Mouse (Mus musculus): ENCODE results near the gene Ctdsp1. TPM values are rescaled to one million over a fixed set of nuclear protein-coding genes. Genes with fewer than 3 reads are reported as not detected.

The Ctdsp1 gene
- 100 to 1,000 TPM; 107 to 116 TPM for total RNA-seq (2021)
- long read RNA-seq, experiment 1, partial matches to known transcripts = 21 of 24 reads
- long read RNA-seq, experiment 1, other reads (novel, unspliced or antisense) = 1 of 24 reads
- long read RNA-seq, experiment 2, partial matches to known transcripts = 0 of 16 reads
- long read RNA-seq, experiment 2, other reads (novel, unspliced or antisense) = 14 of 16 reads

DNA sequence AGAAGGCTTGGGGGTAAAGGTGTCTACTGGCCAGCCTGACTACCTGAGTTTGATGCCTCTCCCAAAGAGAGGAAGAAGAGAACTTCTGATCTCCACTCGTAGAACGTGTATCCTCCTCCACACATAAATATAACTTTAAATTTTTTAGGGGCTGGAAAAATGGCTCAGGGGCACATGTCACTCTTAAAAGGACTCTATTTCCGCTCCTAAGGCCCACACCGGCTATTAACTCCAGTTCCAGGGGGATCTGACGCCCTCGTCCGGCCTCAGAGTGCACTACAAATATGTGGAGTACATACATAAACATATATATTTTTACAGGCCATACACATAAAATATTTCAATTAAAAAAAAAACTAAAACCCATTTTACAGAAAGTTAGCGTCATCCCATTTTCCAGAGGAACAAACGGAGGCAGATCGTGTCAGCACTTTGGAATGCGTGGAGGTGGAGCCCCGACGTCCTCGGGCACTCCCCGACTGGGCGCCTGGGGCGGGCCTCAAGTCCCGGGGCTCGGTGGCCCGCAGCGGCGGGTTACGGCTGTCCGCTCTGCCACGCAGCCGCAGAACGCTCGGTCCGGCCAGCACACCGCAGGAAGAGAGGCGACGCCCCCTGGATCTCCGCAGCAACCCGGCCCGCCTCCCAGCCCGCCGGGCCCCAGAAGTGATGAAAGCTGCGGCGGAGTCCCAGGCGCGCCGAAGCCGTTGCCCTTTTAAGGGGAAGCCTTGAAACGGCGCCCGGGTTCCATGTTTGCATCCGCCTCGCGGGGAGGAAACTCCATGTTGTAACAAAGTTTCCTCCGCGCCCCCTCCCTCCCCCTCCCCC lies at the start of gene Ctdsp1:
Ctdsp1 (plus strand) TSS at position 586 of the 825 bp plus-strand sequence.
- DNase-seq = peak; percentile 99

DNA sequence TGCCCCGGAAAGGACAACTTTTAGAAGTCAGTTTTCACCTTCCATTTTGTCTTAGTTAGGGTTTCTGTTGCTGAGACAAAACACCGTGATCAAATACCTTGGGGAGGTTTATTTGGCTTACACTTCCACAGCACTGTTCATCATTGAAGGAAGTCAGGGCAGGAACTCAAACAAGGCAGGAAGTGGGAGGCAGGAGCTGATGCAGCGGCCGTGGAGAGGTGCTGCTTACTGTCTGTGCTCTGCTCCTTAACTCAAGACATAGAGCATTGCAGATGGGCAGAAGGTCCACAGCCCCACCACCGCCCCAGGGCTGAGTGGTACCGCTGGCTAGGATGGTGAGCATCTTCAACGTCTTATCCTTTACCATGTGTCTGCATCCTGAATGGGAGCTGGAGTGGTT lies 49.4 kb upstream of the Ctdsp1 start:
- DNase-seq = no peak

DNA sequence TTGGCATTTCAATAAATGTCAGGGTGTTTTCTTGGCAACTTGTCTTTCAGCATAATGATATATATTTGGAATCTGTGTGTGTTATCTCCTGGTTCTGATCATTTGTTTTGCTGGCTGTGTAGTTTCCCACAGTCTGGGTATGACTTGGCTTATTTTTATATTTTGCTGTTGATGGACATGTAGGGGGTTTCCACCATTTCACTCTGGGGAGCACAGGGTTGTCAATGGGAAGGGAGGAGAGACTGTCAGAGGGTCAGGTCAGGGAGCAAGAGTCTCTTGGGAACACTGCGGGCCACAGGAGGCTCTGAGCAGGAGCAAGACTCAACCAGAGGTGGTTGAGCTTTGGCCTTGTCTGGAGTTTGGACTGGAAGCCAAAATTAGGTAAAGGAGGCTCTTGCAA lies 49.0 kb upstream of the Ctdsp1 start:
- DNase-seq = no peak

DNA sequence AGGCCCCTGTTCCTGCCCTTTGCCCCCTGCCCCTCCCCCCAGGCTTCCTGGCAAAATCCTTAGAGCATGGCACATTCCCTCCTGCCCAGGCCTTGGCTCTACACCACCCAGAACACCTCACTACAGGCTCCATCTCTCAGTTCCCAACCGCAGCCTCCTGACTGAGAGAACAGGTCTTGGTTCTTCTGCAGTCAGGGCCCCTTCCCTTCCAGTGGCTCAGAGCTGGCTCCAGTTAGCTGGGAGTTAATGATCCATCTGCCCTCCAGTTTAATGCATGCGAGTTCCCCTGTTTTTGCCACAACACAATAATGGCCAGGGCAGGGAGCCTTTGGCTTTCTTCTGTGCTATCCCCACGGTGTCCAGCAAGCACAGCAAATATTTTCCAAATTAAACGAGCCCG lies 48.1 kb upstream of the Ctdsp1 start:
- DNase-seq = no peak

DNA sequence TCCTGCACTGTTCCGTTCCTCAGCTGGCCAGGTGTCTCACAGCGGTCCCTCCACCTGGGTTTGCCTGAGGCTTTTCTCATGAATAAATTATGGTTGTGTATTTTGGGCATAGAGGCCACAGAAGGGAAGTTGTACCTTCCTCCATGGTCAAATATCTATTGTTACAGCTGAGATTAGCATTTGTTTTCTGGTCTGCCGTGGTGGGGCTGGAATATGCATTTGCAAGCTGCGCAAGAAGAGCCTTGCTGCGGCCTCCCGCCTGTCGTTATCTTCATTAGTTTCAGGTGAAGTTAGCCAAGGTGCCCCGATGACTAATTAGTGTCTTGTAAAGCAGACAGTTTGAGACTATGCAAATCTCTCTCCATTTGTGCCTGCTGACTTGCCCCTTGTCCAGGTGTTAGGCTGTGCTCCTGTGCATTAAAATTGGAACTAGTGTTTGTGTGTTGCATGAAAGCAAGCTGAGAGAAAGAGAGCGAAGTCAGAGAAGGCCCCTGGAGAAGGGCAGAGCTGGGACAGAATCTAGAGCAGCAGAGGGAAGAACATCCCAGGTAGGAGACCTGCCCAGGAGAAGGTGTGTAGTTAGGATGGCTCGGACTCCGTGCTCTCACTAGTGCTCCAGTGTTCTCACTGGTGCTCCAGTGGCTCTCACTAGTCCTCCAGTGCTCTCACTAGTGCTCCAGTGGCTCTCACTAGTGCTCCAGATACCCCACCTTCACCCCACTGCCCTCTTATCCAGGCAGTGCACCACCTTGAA lies 47.0 kb upstream of the Ctdsp1 start:
- no peak for DNase-seq

DNA sequence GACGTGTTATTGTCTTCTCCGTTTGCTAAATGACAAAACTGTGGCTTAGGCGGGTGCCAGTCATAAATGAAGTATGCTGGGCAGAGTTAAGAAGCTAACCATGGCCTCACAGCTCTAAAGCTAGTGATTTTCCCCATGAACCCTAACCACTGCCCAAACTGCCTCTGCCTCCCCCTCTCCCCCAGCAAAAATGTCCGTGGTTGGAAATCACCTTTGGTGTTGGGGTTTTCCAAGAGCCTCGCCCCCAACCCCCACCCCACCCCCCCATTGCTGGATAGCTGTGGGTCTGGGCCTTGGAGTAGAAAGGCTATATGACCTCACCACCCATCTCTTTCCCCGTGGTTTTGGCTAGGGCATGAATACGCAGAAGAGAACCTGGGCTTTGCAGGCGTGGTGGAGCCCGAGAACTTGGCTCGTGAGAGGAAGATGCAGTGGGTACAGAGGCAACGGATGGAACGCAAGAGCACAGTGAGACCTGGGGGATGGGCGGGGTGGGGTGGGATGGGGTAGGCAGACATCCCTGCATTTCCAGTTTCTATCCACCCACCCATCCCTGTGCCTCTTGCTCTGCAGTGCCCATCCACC lies 40.0 kb upstream of the Ctdsp1 start:
- no peak for DNase-seq

DNA sequence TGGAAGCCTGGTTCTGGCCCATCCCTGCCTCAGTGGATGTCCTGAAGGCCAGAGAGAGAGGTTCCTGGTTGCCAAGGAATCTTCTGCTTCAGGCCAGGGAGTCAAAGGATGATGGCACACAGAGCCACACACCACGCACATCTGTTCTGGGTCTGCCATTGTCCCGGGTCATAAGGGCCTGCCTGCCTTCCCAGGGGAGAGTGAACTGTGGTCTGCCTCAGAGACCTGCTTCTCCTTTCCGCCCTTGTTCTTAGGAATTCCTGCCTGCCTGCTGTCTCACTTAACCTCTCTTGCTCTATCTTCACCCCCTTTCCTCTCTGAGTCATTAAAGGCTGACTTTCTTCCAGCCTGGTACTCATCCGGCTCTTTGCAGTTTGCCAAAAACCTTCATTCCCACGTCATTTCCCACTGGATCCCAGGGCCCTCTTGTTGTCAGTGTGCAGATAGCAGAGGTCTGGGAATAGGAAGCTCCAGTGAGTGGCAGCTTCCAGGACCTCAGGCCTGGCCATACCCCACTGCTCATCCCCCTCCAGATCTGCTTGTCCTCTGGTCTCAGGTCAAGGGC lies 38.7 kb upstream of the Ctdsp1 start:
- peak in 1 of 2 experiments; percentile 37 for DNase-seq

DNA sequence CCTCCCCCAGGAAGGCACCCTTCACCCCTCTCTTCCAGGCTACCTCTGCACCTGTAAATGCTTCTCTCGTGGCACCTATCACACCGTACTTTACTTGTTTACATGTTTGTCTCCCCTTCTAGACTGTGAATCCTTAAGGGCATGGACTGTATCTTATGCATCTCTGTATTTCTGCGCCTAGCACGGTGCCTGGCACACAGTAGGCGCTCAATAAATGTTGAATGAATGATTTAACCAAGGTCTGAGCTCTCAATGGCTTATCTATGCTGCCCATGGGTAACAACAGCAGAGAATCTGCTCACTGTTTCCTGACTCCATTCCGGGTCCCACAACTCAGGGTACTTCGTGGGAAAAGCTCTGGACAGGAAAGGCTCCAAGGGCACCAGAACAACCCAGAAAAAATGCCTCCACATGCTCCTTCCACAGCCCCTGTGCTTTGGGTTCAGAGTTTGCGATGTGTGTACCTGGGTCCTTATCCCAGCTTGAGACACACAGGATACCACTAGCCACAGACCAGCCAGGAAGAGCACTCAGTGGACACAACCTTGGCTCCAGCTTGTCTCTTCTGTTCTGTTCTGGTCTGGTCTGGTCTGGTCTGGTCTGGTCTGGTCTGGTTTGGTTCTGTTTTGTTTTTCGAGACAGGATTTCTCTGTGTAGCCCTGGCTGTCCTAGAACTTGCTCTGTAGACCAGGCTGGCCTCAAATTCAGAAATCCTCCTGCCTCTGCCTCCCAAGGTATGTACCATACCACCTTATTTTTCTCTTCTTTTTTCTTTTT lies 37.7 kb upstream of the Ctdsp1 start:
- no peak for DNase-seq

DNA sequence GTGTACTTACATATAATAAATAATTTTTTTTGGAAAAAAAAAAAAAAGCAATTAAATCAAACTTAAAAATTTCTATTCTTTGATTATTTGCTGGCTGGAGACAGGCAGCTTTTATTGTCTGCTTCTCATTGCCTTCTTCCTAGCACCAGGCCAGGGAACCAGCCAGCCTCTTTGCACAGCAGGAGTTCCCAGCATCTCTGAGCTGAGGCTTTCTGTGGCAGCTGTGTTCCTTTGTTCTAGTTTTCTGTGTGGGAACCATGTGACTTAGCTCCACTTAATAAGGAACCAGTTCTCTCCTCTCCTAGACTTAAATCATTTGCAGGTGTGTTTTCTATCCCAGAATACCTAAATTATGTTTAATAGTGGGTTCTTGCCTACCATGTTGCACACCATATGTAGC lies 33.8 kb upstream of the Ctdsp1 start:
- DNase-seq = no peak

DNA sequence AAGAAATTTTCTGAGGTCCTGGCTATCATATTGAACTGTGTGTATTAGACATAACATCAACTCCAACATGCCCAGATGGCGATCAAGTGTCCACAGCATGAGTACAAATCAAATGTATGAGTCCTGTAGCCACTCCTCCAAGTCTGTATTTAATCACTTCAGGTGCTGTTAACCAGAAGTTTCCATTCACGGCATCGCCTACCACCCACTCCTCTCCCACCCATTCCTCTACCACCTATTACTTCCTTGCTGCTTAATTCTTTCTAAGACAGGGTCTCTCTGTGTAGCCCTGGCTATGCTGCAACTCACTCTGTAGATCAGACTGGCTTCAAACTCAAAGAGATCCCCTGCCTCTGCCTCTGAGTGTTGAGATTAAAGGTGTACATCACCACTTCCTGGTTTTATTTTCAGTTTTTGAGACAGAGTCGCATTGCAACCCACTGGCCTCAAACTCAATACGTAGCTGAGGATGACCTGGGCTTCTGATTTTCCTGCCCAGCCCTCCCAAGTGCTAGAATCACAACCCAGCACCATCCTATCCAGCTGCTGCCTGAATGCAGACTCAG lies 31.3 kb upstream of the Ctdsp1 start:
- no peak for DNase-seq

DNA sequence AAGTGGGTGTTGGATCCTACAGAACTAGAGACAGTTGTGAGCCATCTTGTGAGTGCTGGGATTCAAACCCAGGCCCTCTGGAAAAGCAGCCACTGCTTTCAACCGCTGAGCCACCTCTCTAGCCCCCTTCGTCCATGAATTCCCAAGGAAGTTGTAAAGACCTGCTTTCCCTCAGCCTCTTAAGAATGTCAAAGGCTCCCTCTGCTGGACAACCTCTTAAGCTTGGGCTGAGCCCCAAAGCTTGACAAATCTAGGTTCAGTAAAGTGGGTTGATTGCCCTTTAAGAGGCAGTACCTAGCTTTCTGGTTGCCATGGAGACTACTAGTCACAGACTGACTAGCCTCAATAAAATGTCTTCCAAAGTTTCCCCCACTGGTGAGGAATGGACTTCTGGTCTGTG lies 29.5 kb upstream of the Ctdsp1 start, which contains the start of gene Catip:
Catip (plus strand) TSS at position 297 of the 400 bp plus-strand sequence.
- peak; percentile 86 to 92 for DNase-seq

DNA sequence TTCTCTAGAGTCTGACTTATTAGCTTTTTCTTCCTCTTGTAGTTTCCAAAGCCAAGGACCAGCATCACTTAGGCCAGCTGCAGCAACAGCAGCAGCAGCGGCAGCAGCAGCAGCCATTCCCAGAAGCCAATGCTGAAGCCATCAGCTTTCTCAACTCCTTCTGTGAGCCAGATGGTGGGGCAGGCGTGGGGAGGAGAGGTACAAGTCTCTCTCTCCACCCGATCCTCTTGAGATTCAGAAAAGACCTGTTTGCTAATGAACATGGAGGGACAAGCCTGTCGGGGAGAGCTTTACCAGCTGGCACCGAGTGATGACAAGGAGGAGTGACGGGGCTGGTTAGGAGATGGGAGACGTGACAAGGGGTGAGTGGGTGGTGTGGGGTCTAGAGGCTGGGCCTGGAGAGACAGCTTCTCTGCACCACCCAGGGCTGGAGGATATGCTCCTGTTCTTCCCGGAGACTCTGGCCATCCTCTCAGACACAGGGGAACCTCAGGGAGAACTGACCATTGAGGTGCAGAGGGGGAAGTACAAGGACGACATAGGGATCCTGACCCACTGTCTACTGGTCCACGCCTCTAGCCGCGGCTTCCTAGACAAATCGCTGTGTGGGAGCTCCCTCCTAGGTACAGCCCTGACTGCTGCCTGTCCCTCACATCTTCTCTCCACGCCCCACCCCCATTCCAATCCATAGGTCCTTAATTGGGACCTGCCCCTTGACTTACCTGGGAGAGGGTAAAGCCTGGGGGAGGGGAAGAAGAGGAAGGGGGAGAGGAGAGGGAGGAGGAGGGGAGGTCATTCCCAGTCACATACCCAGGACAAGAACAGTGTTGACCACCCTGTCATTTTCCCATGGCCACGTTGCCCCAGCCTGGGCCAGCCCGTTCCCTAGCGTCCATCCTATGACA lies 28.7 kb upstream of the Ctdsp1 start:
- no peak for DNase-seq

DNA sequence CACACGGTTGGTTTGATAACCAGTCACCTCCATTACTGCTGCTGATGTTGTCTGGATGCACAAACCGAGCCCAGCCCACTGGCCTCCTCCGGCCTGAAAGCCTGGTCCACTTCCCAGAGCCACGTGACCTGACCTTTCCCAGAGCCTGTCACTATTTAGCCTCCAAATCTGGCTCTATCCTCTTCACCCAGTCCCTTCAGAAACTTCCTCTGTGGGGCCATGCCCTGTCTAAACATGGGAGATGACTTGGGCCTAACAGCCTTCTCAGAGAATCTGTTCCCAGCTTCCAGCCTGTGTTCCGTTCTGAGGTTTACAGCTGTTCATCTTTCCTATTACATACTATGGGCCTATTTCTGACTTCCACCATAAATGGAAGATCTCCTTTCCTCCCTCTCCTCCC lies 27.9 kb upstream of the Ctdsp1 start:
- peak; percentile 52 to 55 for DNase-seq

DNA sequence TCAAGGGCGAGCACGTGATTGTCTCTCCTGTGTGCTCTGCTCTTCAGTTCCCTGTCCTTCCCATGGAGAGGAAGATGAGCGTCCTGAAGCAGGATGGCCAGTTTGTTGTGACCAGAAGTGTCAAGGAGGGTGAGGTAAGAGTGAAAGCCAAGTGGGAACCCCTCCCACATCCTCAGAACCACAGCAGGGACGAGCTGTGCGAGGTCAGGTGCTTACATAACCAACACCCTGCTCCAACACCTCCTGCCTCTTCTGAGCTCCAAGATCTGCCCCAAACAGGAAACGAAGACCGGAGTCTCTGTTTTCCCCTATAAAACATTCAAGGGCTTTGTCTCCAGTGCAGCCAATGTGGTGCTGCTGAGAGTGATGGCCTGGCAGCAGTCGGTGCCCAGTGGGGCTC lies 27.0 kb upstream of the Ctdsp1 start:
- DNase-seq = no peak

DNA sequence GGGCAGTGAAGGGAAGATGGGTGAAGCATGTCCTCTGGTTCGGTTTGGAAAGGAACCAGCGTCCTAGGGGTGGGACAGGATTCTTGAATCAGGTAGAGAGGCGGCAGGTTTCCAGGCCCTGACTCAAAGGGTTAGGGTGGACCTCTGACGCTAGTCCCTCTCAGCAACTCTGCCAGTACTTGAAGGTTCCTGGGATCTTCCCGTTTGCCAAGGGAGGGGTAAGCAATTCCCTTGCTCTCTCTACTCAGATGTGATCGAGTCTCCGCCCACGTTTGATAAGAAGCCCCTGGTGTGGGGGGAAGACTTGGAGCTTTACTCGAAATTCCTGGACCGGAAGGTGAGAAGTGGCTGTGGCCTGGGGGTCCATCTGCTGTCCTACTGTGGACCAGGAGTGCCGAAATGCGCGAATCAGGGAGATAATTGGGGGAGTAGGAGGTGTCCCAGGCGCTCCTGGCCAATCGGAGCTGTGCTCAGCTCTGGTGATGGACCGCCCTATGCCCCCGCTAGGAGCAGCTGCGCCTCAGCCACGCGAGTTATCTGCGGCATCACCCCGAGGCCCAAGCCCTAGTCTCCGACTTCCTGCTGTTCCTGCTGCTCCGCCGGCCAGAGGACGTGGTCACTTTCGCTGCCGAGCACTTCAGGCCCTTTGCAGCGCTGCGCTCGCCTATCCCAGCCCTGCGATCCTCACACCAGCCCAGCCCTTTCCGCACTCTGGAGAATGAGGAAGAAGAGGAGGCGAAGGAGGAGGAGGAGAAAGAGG lies 23.2 kb upstream of the Ctdsp1 start:
- DNase-seq = peak; percentile 74 to 88

DNA sequence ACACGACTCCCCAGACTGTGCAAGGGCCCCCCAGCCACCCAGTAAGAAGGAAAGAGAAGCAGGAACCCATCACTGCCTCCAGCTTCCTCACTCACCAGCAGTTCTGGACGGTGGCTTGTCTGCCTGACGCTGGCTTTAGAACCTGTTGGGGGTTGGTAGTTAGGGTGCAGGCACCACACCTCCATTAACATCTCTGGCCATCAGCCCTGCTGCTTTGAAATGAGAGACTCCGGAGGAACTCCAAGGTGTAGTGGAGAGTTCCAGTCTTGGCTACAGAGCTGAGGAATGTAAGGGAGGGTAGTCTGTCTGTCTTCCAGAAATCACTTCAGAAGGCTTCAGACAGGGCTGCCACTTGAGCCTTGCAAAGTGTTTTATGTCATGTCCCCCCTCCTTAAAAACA lies 21.3 kb upstream of the Ctdsp1 start:
- no peak for DNase-seq

DNA sequence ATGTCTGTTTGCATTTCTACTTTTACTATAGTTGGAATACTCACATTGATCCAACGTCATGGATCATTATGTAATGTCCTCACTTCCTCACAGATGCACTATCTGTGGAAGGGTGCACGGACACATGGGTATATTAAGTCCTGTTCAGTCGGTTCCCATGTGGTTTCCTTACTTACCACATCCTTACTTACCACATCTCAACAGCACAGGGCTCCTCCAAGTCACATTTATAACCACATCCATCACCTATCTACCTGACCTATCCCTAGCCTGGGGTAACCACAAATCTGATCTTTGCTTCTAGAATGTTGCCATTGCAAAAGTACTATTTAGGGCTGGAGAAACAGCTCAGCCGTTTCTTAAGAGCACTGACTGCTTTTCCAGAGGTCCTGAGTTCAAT lies 17.9 kb upstream of the Ctdsp1 start:
- no peak for DNase-seq

DNA sequence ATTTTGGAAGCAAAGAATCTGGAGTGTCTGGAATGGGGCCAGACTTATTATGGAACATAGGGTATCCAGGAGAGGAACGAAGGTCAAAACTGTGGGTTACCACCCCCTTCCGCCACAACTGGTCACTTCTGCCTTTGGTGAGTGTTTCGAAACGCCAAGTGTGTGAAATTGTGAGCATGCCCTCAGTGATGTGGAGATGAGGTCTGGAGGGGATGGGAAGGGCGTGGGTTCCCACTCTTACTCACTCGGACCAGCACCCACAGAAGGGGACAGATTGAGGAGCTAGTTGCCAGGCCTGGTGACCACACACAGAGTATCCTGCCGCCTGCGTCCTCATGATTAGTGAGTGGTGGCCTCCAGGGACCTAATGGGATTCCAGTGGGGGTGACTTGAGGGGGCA lies 16.3 kb upstream of the Ctdsp1 start, which contains the start of gene Slc11a1:
Slc11a1 (plus strand) TSS at position 216 of the 400 bp plus-strand sequence.
- peak in 1 of 2 experiments; percentile 72 for DNase-seq

DNA sequence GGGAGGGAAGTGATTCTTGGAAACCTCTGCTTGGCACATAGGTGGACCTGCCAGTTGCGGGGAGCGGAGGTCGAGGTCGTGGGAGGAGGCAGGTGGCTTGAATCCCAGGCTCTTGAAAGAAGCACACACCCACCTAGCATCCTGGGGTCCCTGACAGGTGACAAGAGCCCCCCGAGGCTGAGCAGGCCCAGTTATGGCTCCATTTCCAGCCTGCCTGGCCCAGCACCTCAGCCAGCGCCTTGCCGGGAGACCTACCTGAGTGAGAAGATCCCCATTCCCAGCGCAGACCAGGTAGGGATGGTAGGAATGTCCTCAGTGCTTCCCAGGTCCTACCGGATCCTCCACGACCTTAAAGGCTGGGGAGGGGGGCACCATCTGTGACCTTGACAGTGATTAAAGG lies 15.7 kb upstream of the Ctdsp1 start:
- no peak for DNase-seq

All from heart, adult 18-20 months (tissue).